Mouse (Mus musculus) kidney, adult 18-20 months (tissue): ENCODE data around the gene Mip.
"Not testable (repeated sequence)": the region's sequence is repeated elsewhere in the genome, so short reads cannot be mapped to it uniquely, and the experiment has no call there.

Source experiments
- DNase-seq: peaks from one replicate; pipeline ENCODE4 v3.0.0; 2021

Gene Mip

DNA sequence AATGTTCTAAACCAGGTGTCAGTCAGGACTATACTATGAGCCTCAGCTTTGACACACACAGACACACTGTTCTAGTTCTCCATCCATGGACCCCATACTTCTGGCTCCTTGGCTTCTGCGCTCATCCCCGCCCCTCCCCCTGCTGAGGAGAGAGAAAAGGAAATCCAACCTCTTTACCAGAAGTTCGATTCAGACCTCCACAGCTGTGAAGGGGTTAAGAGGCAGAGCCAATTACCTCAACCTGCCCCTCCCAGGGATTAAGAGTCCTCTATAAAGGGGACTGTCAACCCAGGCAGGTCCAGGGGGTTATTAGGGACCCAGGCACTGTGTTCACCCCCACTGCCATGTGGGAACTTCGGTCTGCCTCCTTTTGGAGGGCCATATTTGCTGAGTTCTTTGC is at the start of gene Mip:
TSS of gene Mip (plus strand) at position 301 of the 400 bp plus-strand sequence.
- DNase-seq, result no peak

DNA sequence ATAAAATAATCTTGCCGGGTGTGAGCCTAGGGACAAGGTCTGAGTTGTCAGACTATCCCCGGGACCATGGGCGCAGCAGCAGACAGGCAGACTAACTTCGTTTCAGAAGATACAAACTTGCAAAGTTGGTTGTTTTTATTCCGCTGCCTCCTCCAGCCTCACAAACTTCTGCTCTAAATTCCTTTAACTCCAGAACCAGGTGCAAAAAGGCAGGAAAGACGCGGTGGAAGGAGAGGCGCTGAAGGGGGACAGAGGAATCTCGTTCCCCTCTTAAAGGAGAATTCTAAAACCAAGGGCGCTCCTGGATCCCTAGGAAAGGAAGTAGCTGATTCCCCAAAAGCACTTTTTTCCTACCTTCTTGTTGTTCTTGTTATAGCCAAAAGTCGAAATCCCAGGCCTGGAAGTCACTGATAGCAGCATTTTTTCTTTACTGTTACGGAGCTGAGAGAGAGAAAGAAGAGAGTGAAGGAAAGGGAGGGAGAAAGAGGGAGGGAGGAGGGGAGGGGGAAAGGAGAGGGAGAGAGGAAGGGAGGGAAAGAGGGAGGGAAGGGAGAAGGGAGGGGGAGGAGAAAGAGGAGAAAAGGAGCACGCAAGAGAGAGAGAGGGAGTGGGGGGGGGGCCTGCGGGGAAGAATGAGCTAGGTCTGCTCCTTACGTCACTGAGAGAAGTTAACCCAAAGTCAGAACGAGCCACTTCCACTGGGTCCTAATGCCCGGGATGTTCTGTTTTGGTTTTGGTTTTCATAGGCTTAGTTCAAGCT is 49.5 kb upstream of the Mip start:
- DNase-seq, result peak; percentile 69

DNA sequence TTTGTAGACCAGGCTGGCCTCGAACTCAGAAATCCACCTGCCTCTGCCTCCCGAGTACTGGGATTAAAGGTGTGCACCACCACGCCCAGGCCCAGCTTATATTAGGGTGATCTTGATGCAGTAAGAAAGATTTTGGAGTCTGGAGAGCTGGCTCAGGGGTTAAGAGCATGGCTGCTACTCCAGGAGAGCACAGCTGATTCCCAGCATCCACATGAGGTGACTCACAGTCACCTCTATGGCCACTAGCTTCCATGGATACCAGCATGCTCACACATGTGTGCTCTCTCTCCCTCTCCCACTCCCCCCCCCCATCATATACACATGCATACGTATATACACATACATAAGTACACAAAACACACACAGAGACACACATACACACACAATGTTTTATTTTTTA is 48.3 kb upstream of the Mip start:
- no peak for DNase-seq

DNA sequence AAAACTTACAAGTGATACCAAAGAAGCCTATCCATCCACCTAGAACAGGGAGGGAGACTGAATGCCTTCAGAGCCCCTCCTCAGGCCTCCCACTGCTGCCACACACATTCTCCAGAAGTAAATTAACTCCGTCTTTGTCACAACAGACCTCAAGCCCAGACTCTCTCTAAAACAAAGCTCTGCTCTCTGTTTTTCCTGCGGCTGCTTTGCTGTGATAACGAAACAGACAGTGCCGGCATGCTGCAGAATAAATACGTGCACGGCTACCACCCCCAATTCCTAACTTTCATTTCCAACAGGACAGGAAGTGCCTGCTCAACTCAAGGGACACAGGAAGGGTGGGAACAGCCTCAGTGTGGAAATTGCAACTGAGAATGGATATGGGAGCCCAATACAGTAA is 45.6 kb upstream of the Mip start, which contains the start of gene Rbms2:
TSS of gene Rbms2 (minus strand) at position 309 of the 400 bp plus-strand sequence.
- peak; percentile 47 for DNase-seq

DNA sequence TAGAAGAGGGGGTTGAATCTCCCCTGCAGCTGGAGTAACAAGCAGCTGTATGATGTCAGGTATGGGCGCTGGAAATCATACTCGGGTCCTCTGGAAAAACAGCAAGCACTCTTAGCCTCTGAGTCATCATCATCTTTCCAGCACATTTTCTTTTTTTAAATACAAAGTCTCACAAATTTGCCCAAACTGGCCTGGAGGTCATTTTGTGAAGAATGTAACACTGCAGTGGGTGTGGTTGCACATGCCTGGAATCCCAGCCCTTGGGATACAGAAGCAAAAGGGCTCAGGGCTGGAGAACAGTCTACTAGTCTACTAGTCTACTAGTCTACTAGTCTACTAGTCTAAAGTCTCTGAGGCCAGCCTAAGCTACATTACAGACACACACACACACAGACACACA is 41.3 kb upstream of the Mip start:
- DNase-seq, result no peak

DNA sequence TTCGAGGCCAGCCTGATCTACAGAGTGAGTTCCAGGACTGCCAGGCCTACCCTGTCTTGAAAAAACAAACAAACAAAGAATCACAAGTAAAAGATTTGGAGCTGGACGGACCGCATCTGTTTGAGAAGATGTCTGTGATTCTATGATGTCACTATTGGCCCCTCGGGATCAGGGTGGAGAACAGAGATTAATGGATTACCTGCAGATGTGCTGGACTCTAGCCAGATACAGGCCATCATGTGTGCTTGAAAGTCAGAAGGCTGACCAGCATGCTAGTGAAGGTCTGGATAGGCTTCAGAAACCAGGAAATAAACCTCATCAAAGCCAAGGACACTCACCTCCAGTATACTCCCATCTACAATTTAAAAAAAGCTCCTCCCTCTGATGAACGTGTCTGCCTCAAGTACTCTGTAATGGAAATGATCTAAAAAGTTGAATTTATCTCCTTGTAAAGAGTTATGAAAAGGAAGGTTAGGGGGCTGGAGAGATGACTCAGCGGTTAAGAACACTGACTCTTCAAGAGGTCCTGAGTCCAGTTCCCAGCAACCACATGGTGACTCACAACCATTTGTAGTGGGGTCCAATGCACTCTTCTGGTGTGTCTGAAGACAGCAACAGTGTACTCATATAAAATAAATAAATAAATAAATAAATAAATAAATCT is 40.2 kb upstream of the Mip start:
- no peak for DNase-seq

DNA sequence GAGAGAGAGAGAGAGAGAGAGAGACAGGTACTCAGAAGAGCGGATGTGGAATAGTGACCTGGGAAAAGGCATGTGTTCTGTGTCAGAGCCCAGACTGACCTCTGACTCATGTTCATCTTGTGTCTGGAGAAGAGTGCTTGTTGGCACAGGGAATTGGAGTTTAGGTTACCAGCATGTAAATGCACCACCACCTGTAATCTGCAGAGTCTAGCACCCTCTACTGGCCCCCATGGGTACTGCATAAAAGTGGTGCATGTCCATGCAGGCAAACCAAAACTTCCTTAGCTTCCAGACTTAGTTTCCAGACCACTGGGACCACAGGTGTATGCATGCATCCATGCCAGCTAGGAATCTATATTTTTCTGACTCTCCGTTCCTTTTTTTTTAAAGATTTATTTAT is 39.7 kb upstream of the Mip start:
- peak; percentile 86 for DNase-seq

DNA sequence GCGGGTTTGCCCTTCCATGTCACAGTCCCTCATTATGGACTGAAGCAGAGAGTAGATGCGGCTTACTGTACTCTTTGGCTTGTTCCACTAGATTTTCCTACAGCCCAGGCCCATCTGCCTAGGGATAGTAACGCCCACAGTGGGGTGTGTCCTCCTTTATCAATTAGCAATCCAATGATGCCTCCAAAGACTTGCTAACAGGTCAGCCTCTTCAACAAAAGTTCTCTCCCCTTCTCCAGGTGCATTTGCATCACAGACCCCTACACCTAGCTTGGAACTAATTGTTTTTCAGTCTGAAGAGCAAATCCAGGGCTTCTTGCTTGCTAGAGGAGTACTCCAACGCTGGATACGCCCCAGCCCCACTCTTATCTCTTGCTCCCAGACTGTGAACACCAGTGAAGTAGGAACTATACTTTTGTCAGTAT is 38.4 kb upstream of the Mip start:
- no peak for DNase-seq

DNA sequence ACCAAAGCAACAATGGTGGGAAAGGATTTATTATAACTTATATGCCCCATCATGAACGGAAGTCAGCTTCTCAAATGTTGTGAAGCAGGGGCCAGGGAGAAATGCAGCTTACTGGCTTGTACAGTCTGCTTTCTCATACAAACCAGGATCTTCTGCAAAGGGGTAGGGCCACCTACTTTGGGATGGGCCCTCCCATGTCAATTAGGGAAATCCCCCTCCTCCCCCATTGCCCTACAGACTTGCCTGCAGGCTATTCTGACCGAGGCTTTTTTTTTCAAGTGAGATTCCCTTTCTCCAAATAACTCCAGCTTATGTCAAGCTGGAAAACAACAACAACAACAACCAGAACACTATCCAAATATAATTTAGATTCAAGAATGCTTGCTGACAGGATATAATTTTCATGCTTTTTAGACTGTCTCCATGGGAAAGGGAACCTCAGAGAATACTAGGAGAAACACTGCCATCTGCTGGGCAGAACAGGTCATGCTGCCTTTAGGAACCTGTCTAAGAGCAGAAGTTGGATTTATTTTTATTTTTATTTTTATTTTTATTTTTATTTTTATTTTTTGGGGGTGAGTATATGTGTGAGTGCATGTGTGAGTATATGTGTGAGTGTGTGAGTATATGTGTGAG is 37.3 kb upstream of the Mip start:
- DNase-seq, result peak; percentile 81

DNA sequence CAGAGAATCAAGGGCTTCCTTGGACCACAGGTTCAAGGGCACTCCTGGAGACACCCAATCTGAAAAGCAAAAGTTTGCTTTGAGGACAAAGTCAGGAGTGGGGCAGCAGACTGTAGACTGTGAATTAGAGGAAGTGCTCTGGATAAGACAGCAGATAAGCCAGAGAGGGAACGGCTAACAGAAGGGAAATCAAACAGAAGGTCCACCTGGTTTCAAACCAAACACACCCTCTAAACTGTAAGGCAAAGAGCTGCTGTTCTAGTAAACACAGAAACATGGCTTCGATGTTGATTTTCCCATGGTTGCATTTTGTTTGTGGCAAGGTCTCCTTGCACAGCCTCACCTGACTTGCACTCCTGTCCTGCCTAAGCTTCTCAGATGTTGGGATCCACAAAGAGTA is 34.2 kb upstream of the Mip start:
- DNase-seq, result no peak

DNA sequence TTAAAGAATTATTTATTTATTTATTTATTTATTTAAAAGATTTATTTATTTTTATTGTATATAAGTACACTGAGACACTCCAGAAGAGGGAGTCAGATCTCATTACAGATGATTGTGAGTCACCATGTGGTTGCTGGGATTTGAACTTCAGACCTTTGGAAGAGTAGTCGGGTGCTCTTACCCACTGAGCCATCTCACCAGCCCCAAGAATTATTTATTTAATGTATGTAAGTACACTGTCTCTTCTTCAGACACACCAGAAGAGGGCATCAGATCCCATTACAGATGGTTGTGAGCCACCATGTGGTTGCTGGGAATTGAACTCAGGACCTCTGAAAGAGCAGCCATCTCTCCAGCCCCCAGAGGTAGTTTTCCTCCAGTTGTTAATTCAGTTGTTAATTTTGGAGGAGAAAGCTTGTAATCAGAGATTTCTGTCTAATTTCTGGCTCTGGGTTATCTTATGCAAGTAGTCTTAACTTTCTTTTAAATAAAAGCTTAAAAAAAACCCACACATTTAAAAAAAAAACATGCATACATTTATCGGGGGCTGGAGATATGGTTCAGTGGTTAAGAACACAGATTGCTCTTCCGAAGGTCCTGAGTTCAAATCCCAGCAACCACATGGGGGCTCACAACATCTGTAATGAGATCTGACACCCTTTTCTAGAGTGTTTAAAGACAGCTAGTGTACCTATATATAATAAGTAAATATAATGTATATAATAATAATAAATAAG is 33.4 kb upstream of the Mip start:
- not testable (repeated sequence) for DNase-seq

DNA sequence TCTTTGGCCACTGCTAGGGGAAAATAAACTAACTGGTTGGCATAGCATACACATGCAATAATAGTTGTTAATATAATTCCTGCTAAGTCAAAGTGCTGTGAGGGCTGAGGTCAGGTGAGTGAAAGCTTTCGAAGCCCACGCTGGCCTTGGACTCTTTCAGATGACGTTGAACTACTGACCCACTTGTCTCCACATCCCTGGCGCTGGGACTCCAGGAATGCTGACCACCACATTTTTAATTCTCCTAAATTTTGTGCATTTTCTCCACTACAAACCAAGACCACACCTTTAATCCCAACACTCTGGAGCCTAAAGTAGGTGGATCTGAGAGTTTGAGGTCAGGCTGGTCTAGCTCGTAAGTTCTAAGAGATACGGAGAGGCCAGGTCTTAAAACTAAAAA is 32.5 kb upstream of the Mip start:
- DNase-seq, result no peak

DNA sequence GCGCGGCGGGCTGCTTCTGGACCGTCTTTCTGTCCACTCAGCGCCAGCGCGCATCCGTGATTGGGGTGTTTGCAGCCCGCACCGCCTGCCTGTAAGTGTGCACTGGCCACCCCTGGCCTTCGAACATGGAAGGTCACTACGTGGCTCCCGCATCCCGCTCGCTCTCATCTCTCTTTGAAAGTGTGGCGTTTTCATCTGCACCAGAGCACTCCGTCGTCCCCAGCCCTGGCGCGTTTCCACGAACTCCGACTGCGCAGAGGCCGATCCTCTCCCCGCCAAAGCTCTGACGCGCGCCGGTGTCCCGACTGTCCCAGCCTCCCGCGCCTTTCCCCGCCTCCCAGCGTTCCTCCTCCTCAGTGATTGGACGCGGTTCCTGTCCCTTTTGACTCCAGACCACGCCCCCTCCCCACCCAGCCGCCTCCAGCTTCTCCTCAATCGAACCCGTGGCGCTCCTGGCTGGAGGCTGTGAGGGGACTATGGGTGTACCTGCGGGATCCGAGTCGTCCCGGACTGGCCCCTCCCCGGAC is 31.6 kb upstream of the Mip start, which contains the start of gene Gls2:
TSS of gene Gls2 (plus strand) at position 434 of the 527 bp plus-strand sequence.
- DNase-seq, result peak; percentile 98

DNA sequence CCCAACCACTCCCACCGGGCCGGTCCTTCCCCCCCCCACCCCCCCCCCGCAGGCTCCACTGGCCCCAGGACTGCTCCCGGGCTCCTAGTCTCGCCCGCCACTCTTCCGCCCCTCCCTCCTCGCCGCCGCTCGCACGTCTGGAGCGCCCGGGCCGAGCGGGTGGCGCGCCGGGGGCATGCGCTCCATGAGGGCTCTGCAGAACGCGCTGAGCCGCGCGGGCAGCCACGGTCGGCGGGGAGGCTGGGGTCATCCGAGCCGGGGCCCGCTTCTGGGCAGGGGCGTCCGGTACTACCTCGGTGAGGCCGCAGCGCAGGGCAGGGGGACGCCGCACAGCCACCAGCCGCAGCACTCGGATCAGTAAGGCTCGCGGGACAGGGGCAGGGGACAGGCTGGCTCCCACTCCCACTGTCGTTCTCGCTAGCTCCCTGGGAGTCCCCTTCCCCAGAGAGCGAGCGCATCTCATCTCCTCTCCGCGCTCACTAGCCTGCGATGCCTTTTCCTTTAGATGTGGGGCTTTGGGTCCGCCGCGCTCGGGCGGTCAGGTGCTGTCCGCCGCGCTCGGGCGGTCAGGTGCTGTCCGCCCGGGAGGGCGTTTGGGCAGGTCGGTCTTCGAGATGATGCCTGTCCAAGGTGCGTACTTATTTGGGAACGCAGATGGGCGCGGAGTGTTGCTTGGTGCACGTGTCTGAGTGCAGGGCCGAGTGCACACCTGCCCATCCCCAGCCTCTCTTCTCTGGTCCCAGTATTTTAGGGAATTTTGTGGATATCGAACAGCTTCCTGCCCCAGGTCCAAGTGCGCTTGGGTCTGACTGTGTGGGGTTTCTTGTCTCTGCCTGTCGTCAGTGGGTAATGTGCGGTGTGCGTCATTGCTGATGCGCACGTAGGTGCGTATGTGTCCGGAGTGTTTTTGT is 30.8 kb upstream of the Mip start:
- peak; percentile 25 for DNase-seq

DNA sequence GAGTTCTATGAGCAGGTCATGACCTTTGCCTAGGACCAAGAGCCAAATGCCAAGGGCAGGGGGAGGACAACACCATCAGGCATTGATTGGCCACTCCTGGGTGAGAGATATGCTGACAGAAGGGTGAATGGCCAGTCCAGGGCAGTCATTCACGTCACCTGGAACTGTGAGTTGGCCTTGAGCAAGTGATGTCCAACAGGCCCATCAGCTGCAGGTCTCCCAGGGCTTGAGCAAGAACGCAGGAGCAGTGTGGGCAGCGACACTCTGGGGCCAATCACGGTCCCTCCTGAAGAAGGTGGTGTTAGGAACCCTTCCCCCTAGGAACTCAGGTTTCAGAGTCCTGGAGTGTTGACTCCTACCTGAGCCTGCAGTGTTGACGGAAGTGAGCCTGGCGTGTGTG is 23.8 kb upstream of the Mip start:
- DNase-seq, result no peak

DNA sequence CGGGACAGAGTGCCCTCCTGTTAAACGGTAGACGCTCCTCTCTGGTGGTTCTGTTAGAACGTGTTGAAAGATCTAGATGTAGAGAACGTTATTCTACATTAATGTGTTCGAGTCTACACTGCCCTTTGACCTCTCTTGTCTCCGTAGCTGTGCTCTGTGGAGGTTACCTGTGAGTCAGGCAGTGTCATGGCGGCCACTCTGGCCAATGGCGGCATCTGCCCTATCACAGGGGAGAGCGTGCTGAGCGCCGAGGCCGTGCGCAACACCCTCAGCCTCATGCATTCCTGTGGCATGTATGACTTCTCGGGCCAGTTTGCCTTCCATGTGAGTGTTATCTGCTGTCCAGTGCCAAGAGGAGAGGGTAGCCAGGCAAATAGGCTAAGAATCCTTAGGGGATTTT is 20.7 kb upstream of the Mip start:
- DNase-seq, result no peak

DNA sequence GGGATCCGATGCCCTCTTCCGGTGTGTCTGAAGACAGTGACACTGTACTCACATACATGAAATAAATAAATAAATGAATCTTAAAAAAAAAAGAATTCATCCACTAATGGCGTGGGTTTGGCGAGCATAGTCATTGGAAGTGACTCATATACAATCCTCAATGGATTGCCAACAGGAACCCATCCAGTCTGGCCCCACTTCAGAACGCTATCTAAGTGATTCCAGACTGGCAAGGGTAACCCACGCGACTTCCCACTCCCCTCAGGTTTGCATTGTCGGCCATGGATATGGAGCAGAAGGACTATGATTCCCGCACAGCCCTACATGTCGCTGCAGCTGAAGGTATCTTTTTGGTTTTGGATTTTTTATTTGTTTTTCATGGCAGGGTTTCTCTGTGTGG is 17.3 kb upstream of the Mip start:
- DNase-seq, result no peak

DNA sequence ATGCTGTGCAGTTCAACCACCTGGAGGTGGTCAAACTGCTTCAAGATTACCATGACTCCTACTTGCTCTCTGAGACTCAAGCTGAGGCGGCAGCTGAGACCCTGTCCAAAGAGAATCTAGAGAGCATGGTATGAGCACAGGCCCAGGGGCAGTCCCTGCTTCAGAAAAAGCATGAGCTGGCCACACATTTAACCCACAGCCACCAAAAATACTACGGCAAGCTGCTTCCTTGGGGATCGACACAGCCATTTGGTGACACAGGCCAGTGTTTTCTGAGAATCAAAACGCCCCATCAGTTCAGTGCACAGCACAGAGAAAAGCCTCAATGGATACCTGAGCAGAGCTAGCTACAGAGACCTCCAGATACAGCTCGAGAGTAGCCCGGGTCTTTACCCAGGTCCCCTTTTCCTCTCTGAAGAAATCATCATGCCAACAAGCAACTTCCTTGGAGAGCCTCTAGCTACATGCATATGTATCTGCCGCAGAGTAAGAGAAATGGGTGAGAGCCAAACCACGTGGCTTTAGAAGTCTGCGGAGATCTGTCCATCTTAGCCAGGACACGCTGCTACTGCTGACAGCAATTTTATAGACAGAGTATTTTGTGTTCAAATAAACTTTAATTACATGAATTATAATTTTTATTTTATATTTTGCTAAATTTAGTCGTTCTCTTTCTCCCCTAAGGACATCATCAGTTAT is 16.2 kb upstream of the Mip start:
- DNase-seq, result no peak

DNA sequence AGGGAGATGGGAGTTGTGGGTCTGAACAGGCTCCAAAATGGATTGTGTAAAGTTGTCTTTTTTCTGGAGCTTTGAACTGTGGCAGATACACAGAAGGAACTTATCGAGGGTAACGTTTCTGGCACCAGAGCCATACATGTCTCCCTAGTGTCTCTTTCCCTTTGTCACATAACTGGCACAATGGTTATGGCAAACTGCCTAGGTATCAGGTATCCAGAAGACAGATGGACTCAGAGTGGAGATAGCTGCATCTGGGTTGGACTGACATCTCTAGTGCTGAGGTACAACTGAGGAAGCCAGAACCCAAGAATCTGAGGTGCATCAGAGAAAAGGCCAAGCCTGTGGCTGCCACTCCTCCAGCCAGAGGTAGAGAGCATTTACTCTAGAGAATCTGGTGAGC is 15.5 kb upstream of the Mip start:
- DNase-seq, result no peak

DNA sequence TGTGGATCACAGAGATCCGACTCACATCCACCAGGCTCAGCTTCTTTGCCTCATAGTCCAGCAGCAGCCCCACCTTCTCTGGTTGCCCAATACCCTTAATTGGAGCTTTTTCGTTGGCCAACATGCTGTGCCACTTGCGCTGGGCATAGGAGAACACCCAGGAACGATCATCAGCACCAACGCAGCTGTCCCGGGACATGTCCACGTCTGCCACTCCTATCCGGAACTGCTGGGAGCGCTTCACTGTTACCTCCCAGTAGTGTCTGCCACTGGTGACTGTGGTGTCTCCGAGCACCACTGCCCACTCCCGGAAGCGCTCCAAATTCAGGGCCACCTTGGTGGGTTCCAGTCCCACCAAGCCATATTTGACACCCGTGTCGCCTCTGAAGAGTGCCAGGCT is 14.7 kb upstream of the Mip start:
- peak; percentile 26 for DNase-seq

DNA sequence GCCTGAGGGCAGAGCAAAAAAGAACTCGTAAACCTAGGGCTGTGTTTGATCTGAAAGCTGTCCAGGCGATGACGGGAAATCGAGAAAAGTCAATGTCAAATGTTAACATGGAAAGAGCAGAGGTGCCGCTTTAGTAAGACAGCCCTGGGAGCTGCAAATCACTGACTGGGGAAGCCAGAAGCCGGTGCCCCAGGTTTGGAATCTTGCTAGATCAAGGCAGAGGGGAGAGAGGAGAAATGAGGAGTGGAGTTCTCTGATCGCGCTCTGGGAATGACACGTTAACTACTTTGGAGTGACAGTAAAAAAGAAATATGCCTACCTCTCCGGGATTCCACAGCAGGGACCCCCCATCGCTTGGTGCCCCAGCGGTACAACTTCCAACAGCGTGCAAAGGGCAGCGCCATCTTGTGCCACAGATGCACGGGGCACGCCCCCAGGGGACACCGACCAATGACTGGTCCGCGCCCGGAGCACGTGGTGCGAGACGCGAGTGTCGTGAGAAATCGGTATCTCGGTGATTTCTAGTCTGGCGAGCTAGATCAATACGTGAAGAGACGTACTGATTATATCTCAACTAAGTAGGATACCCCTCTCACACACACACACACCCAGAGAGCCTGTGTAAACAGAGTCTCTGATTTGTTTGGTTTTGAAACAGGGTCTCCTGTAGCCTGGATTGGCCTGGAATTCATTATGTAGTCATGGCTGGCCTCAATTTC is 14.1 kb upstream of the Mip start, which contains the start of gene Spryd4:
TSS of gene Spryd4 (minus strand) at position 418 of the 719 bp plus-strand sequence.
- DNase-seq, result peak; percentile 93
